Mouse (Mus musculus): ENCODE measurements around the gene Shoc2.
"Not testable (repeated sequence)": the region's sequence is repeated elsewhere in the genome, so short reads cannot be mapped to it uniquely, and the experiment has no call there.

The Shoc2 gene

DNA sequence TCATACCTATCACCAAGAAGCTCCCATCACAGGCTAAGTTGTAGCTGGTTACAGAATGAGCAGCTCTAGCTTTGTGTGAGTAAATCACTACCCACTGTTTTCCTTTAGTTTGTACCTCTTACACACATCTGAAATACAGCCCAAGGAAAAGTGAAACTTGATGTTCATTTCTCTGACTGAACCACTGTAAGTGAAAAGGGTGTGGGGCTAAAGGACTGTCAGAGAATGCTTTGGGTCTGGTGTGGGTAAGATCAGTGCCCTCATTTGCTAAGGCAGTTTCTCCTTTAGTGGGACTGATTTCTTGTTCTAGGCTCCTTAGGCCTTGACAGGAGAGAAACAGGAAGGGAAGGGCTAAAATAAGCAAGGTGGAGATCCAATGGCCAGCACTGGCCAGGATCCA, 10.1 kb upstream of the Shoc2 start:
- DNase-seq, result no peak

DNA sequence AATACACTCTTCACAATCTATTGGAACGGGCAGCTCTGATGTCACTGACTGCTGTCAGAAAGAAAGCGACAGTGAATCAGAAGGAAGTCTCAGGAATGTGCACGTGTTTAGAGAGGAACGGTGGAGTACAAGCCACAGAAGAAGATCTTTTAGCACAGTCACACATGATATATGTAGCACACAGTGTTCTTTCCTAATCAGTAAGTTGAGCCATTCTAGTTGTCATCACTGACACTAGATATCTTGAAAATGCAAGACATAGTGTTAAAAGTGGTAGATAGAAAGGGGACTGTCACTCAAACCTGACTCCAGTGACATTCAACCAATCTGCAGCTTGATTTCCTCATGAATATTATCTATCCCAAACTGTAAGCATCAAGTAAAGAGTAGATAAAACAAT, 4.6 kb upstream of the Shoc2 start:
- DNase-seq, result no peak

DNA sequence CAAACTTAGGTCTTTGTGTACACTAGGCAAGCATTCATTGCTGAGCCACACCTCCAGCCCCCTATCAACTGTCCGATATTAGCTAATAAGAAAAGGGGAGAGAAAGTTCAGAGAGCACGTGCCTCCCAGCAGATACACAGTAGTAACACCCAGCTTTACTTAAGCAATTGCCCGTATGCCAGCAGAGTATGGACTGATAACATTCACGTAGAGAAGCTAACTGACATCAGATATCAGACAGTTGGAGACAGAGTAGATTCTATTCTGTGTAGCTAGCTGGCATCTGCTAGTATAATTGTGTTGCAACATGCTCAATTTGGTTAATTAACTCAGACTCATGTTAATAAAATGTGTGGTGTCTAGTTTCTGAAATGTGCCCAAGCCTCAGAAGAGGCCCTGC, 3.0 kb upstream of the Shoc2 start:
- DNase-seq, result no peak

DNA sequence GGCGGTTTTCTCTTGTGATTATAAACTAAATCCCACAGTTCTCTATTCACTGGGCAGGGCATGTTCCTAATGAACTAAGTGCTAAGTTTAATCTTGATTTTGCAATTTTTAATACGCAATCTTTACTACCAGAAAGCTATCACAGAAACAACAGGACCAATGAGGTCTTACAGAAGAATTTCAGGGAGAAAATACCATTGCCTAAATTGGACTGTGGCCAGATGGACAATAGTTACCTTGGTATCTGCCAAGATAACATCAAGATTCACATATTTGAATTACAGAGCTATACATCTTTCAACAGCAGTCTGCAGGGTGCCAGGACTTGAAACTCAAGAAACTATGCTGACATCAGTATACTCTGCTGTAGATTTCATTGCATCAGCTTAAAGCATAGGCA, 1.8 kb upstream of the Shoc2 start:
- DNase-seq, result no peak

DNA sequence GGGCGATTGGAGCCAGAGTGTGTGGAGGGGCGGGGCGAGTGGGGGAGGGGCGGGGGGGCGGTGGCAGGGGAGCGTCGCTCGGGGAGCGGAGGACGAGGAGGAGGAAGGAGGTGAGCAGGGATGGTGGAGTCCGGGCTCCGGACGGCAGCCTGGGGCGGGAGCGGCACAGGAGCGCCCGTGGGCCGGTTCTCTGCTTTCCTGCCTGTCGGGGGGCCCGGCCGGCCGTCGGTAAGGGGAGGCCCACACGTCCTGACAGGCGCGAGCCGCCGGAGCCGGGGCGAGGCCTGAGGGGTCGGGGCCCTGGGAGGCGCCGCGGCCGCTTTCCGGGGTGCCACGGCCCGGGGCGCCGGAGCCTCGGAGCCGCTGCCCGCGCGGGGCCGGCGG, 672 bp downstream of the Shoc2 start:
- no peak for DNase-seq

DNA sequence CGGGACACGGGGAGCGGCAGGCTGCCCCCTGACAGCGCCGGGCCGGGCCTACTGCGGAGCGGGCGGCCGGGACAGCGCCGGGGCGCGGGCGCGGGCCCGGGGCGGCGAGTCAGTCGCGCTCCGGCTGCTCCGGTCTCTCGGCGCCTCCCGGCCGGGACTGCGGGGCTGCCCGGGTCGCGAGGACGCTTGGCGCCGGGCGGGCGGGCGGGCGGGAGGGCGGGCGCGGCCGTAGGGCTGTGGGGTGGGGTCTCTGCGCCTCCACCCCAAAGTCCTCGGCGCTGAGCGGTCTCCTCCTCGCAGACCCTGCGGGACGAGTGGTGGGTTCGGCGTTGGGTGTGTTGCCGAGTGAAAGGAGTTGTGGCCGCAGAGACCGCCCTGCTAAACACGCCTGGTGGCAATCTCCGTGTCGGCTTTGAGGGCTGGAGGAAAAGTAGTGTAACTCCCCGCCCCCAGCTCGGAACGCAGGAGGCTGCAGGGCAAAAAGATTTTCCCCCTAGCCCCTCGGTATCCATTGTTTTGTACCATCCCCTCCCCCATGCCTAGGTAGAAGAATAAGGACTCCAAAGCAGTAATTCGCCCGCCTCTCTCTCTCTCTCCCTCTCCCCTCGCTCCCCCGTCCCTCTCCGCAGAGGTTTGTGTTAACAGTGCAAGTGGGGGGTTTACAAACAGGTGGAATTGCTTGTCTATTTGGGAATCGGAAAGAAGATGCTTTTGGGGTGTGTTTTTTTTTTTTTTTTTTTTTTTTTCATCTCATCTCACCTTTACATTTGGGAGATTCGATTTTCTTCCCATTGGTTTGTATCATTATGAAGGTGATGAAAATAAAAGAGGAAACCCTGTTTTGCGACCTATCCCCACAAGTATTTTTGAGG, 1.3 kb downstream of the Shoc2 start:
- DNase-seq, result peak; percentile 54

DNA sequence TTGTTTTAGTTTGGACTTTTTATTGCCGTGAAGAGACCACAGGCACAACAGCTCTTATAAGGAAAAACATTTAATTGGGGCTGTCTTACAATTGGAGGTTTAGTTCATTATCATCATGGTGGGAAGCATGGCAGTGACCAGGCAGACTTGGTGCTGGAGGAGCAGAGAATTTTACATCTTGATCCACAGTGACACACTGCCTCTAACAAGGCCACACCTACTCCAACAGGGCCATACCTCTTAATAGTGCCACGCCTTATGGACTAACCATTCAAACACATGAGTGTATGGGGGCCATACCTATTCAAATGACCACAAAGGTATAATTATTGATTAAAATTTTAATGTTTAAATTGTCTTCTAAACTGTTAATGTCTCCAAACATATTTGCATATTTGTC, 13.4 kb downstream of the Shoc2 start:
- DNase-seq, result no peak

DNA sequence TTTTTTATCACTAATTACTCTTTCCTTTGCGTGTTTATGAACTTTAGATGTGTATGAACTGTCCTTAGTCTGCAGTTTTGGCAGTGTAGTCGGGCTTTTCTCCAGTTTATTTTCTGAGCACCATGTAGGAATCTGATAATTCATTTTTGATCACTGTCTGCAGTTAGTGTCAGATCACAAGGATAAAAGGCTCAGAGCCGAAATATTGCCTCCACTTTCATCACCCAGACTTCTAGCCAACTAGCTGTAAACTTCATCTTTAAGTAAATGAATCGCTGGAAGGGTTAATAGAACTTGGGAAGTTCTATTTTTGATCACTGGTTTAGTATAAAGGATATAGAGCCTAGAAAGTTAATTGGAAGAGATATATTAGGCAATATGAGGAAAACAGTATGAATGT, 18.4 kb downstream of the Shoc2 start:
- DNase-seq, result no peak

DNA sequence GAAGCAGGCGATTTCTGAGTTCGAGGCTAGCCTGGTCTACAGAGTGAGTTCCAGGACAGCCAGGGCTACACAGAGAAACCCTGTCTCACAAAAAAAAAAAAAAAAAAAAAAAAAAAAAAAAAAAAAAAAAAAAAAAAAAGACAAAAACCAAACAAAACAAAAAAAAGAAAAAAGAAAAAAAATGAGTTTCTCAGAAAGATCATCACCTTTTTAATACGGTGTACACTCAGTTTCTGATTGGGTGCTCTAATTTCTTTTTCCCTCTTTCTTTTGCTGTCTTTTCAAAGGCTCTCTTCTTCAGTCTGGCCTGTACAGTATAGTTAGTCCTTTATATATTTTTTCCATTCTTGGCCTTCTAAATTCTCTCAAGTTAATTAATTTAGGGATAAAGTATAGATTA, 20.2 kb downstream of the Shoc2 start:
- not testable (repeated sequence) for DNase-seq

DNA sequence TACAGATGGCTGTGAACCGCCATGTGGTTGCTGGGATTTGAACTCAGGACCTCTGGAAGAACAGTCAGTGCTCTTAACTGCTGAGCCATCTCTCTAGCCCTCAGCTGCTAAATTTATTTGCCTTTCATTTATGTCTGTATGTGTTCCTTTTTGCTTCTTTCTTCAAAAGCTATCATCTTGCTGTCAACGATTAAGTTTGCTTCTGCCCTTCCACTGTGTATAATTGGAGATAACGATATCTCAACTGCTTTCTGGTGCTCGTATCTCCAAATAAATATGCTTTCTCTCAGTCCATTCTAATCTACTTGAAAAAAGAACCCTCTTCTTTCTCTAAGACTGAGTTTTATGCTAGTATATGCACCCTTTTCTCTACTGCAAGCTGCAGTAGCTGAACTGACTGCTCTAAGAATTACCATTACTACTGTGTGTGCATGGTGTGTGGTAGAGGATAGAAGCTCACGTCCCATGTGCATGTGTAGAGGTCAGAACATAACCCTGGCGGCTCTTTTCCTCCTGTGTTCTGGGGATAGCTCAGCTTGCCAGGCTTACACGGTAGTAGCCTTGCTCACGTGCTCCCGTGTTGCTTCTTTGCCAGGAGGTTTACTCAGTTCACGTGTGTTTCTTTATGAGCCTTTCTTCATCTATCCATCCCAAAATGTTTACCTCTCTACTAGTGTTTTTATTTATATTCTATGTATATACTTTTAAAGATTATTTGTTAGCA, 21.0 kb downstream of the Shoc2 start:
- no peak for DNase-seq

DNA sequence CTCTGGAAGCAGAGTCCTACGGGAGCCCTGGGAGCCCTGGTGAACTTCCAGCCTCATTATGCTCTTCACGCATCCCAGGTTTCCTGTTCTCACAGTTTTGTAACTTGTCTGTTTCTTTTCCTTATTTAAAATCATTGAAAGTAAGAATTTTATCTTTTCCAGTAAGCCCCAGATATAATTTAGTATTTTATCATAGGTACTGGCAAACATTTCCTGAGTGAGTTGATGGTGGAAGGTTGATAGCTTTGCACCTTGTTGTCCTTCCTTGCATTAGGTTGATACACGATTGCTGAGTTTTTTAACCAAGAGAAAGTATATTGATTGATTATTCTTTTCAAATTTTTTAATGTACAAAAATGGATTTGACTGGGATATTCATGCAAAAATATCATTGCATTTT, 25.1 kb downstream of the Shoc2 start:
- DNase-seq, result no peak

DNA sequence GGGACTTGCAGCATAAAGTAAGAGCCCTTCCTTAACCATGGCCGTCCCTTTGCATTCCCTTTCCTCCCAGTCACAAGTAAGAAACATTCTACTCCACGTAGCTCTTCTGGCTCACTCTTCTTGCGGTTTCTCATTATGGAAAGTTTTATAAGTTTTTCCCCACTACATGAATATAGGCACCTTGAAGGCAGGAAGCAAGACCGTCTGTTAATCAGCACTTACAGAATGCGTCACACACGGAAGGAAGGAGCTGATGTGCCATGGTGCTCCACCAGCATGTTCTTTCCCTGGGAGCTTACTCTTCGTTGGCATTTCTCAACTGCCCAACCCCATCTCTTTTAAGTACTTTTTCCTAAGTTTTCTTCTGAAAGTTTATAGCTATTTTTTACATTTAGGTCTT, 27.8 kb downstream of the Shoc2 start:
- no peak for DNase-seq

DNA sequence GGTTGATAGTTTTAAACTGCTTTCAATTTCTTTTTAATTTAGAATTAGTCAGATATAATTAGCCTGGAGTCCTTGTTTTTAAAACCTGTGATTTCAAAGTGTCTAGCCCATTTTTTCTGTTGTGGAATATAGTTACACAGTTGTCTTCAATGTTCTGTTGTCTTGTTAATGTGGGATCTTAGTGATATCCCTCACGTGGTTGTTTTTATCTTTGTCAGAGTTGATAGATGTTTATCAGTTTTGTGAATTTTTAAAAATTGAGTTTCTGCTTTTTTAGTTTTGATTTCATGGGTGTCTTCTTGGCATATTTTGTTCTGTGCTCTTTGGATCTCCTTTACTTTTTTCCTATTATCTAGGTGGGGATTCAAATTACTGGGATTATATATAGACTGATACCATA, 29.6 kb downstream of the Shoc2 start:
- DNase-seq, result no peak

DNA sequence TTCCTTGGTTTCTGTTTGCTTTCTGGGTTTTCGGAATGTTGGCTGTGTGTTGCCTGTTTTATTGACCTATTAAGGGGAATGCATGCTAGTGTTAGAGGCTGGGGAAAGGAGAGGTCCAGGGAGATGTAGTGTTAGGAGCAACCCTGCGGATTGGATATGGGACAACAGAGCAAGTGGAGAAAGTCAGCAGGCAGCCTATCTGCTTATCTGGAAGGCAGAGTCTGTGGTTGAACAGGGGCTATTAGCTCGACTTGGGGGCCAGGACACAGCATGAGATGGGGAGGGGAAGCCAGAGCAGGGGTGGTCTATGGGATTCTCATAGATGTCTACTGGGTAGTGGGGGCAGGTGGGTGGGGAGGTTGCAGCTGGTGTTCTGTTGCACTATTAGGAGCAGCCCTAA, 37.9 kb downstream of the Shoc2 start:
- DNase-seq, result no peak

DNA sequence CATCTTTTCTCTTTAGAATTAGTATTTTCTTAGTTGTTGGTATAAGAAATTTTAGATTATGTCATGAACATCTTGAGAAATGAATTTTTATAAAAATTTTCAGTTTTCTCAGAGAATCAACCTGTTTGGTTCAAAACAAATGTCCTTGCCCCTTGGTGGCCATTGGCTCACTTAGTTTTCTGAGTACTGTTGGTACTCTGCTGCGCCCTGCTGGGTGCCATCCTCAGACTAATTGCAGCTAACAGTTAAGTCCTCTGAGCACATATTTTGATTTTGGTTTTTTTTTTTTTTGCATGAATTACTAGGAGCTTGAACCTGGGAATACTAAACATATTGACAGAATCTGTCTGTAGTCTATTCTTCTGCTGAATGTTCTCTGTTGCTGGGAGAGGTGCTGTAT, 39.2 kb downstream of the Shoc2 start:
- no peak for DNase-seq

DNA sequence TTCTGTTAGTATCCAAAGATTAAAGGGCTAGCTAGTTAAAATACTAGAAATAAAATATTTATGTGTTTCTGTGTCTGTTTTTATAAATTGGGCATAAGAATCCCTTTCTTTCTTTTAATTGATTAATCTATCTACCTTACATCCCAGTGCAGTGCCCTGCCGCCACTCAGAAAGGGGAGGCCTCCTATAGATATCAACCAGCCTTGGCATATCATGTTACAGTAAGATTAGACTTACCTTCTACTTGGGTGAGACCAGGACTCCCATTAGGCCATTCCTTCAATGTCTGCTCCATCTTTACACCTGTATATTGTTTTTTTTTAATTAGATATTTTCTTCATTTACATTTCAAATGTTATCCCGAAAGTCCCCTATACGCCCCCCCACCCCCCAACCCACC, 40.5 kb downstream of the Shoc2 start:
- no peak for DNase-seq

DNA sequence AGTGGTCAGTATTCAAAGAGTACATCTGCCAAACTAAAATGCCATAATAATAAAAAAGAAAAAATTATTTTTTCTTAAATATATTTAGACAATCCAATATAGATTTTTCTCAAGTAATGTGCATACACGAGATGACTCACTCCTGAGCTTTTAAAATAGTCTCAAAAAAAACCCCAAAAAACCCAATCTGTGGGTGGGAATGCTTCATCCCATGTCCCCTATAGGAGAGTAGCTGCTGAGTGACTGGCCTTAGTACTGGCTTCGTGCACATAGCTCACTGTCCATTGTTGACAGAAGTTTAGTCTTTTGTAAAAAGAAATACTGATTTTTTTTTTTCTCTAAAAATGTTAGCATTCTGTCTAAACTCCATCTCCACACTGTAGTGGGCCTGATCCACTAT, 46.4 kb downstream of the Shoc2 start:
- DNase-seq, result no peak

DNA sequence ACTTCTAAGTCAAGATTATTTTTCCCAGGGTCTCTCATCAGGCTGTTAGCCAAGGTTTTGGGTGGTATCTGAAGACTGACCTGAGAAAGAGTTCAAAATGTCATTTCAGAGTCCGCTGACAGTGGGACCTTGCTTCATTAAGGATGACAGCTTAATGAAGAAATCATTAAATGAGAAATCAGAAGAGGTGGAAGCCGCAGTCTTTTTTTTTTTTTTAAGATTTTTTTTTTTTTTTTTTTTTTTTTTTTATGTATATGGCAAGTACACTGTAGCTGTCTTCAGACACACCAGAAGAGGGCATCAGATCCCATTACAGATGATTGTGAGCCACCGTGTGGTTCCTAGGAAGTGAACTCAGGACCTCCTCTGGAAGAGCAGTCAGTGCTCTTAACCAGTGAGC, 49.8 kb downstream of the Shoc2 start:
- DNase-seq, result no peak

DNA sequence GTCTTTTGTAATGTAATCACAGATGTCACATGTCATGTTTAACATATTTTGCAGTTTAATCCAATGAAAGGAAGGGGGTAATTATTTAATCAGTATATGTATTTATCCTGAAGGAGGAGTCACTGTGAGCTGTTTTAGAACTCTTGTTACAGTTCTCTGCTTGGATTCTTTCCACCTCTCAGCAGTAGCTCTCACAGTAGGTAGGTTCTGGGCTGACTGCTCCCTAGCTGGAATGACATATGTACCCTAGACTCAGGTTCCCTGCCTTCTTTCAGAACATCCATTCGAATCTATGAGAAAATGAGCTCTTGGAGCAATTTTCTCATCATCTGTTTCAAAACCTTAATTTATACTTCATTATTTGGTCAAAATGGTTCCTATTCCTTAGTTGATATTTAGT, 50.2 kb downstream of the Shoc2 start:
- no peak for DNase-seq

DNA sequence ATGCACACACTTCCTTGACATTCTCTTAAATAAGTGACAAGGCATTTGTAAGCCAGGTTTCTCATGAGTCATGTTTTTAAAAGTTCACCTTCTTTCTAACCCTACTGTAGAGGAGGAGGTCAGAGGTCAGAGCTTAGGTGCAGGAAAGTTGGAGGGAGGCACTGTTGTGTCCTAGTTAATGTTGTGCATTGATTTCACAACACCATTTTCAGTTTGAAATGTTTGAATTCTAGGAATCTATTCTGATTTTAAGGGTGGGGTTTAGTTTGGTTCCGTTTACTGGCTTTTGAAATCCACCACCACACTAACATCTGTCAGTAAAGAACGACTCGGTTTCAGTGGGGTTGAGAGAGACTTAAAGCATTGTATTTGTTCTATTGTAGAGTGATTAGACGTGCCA, 66.9 kb downstream of the Shoc2 start:
- DNase-seq, result no peak

DNA sequence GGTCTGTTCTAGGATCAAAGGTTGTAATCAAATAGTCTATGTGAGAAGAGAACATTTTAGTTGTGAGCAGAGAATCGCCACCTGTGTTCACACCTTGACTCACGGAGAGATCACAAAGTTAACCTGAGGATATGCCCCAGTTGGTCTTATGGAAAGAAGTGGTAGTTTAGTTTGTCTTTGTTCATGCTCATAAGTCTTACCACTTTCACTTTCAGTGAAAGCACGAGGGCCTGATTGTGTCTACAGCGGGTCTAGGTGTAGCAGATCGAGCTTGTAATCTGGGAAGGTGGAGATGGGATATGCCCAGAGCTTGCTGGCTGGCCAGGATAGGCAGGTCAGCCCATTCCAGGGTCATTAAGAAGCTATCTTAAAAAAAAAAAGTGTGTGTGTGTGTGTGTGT, 70.9 kb downstream of the Shoc2 start:
- no peak for DNase-seq

DNA sequence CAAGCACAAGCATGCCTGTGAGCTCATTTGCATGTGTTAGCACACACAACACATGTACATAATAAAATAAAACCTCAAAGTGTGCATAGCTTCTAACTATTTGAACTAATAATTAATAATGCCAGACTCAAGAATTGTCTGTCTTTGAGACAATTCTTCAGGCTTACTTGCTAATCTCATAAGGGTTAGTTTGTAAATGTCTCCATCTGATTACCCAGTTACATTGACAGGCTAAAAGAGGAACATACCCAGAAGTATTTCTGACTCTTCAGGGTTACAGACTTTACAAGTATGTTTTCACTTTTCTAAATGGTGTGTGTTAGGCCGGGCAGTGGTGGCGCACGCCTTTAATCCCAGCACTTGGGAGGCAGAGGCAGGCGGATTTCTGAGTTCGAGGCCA, 71.4 kb downstream of the Shoc2 start:
- no peak for DNase-seq

DNA sequence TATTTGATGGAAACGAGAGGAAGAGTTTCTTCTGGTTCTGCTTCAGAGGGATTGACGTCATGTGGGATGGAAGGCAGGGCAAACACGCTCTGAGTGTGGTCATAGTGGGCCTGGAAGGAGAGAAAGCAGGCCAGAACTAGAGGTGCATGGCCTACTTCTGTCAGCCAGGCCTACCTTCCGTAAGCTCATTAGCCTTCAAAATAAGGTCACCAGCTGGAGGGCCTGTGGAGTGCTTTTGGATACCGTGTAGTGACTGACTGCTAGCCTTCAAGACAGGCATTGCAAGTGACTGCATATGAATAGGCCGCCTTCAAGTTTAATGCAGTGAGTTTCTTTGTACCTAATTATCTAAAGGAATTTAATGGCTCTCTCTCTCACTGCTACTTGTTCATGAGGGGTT, 91.0 kb downstream of the Shoc2 start:
- no peak for DNase-seq

DNA sequence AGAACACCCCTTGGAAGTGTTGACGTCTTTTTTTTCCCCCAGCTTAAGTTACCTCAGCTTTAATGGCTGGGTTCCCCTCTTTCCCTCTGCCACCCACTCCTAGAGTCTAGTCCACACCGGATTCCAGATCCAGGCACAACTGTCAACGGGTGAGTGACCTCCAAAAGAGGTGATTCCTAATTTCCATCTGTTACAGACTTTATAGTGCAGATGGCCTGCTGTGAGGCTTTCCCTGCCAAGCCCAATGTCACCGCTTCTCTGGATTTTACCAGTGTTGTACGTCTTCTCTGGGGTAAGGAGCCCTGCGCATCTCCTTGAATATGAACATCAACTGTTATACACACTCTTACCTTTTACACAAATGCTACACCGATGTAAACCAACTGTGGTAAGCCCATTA, 95.3 kb downstream of the Shoc2 start:
- no peak for DNase-seq
